Mouse (Mus musculus): ENCODE results near the gene Zfyve9.

DNA sequence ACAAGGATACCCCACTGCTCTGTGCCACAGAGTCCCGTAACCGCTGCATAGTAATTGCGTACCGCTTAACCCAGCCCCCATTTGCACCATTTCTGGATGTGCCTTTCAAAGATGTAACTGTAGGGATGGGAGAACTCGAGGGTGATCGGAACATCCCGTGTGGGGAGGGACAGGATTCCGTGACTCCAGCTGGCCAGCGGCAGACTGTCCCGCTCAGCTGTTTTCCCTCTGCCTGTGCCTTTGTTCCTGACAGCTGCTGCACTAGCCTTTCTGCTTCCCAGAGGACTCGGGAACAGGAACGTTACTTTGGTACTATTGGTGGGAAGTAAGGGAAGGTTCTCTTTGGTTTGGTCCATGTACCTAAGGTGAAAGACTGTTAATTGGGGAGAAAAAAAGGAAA lies 146.9 kb downstream of the Zfyve9 start:
- TF ChIP-seq CTCF (IDR thresholded peaks at IDR 0.05; ENCODE audit: low read depth) (no peak), EP300 (optimal IDR thresholded peaks at IDR 0.05) (no peak)

Measured in stomach, postnatal 0 days (tissue).